Mouse (Mus musculus) embryonic facial prominence, embryonic 15.5 days (tissue): Measurements from ENCODE around the gene Golga4. TPM values are rescaled to one million over a fixed set of nuclear protein-coding genes. Genes with fewer than 3 reads are reported as not detected.

Source experiments
- polyA plus RNA-seq: library from polyadenylated mRNA; unstranded; fragments of >200 nt; fragmentation: Nextera tagmentation; extraction: Ambion mirVana; gene quantifications from 2 replicates; pipeline ENCODE4 v1.2.1, GENCODE M21; 2015

The Golga4 gene
- polyA plus RNA-seq, 1 experiment from 2014 or later: 51.3 TPM

Other genes starting within 250 kb of the Golga4 start
- not detected in 2 replicates for gene Eomes, start 28.1 kb upstream of the Golga4 start, polyA plus RNA-seq
- gene Itga9, start 100.4 kb downstream of the Golga4 start, polyA plus RNA-seq: 14.7 and 16.1 TPM in 2 replicates